Mouse (Mus musculus): ENCODE data around the gene Ccdc122.

GRCm38 (mm10) chr14:77159397-77159796 lies 122.8 kb downstream of the Ccdc122 start:
- no peak for TF ChIP-seq MAX (IDR thresholded peaks at IDR 0.05)
- no peak for TF ChIP-seq CTCF (IDR thresholded peaks at IDR 0.05; ENCODE audit: control insufficient read depth, insufficient read depth, insufficient read length)

Measured in C2C12 (cell line).